Mouse (Mus musculus): ENCODE data around the gene Nxt1.

Nxt1 gene

DNA sequence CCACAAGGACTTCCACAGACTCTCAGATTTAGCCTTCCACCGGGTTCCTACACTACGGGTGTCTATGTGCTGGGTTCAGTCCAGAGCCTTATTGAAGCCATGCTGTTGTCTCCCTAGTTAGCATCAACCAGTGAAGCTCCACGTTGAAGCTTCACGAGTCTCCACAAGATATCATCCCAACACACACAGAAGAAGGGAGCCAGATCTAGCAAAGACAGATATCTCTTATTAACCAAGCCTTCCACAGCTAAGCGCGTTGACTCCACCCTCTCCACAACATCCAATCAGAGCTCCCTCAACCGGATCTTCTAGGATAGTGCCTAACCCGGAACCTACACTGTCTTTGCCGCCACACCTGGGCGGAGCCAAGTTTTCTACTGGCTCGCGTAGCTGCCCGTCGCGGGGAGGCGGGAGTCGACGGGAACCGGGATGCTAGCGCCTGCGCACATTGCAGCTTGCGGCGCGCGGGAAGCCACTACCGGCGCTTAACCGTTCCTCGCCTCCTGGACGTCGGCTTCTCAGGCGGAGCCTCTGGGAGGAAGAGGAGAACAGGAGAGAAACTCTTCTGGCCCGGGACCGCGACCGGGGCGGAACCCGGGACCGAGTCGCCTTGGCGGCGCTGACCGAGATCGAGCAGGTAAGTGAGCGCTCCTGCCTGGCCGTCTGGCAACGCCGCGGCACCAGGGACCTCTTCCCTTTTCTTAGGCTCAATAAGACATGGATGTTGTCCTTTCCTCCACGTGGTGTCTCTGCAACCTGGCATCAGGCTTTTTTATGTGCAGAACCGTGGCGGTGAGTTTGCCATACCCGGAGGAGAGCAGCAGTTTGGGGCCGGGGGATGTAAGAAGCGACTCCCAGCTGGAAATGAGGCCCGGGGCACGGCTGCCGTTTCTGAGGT, at the start of gene Nxt1:
Gene Nxt1 (plus strand): TSS at position 403 of the 898 bp plus-strand sequence.
- DNase-seq: peak; percentile 98 to 99

DNA sequence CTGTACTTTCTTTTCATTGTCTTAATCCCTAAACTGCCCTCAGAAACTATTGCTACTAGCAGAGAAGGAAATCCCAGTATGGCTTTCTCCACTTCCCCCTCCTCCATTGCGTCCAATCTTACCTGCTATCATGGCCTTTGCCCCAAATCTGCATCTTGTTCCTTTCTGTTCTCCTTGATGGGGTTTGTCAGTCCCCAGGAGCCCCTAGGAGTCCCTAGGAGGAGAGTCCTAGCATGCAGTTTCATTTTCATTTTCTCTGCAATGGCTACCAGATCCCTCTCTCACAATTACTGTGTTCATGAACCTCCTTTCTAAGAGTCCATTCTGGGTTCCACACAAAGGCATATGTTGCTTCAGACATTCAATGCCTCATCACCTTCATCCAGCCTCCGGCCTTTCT, 49.3 kb upstream of the Nxt1 start:
- DNase-seq: no peak

DNA sequence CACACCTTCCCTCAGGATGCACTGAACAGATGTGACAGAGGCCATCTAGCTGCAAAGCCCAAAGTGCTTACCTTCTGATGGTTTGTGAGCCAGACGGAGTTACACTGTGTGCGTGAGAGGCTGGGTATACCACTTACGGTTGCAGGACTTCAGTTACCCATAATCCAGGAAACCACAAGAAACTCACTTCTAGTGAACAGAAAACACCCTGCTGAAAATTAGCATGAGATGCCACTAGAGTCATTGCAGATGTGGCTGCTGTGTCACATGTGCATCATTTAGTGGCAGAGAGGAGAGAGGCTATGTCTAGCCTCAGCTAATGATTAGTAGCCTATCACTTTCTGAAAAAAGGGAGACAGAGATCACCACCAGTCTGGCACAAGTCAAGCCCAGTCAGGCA, 47.9 kb upstream of the Nxt1 start:
- DNase-seq: no peak

DNA sequence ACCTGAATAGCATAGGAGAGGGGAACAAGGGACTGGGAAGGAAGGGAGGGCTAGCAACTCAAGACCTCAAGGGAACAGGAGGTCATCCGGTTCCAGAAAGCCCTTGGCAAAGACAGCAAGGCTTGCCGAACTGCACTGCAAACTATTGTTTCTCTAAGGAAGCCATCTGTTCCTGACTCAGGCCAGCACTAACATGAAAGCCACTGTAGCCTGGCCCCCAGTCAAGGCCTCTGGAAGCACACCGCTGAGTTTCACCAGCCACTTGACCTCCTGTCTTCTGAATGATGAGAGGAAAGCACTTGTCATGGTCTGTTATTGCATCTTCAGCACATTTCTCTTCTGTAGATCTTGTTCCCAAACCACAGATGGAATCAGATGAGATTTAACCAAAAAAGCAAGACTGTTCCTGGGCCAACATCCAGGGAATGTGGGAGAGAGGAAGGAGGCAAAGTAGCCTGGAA, 45.4 kb upstream of the Nxt1 start:
- DNase-seq: peak in 1 of 2 experiments; percentile 10

DNA sequence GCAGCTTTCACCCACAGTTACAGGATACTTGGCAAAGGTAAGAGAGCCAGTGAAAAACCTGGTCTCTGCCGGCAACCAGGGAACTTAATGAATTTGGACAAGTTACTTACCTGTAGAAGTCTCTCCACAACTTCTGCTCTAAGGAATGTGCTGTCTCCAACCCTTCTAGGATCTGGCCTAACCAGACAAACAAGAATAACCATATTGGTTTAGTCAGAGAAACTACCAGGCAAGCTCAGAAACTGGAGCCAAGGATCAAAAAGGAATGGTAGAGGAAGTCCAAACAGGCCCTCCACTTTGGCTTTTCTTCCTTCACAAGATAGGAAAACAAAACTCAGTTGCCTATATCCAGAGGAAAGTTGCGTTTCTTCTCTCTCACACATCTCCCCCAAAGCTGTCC, 41.4 kb upstream of the Nxt1 start:
- no peak for DNase-seq

DNA sequence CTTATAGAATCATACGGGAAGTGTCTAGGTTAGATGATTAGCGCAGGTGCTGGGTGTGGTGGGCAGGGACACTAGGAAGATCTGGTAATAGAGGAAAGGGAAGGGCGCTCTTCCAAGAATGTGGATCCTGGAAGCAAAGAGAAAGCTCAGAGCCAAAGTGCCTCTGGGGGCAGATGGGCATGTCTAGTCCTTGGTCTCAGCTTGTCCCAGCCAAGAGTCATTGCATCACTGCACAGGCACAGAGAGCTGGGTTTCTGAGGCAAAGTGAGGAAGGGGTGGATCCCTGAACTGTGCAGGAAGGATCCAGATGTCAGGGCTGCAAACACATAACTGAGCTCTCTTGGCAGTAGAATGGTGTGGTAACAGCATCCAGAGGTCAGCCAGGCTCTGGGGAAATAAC, 40.8 kb upstream of the Nxt1 start:
- DNase-seq: no peak

DNA sequence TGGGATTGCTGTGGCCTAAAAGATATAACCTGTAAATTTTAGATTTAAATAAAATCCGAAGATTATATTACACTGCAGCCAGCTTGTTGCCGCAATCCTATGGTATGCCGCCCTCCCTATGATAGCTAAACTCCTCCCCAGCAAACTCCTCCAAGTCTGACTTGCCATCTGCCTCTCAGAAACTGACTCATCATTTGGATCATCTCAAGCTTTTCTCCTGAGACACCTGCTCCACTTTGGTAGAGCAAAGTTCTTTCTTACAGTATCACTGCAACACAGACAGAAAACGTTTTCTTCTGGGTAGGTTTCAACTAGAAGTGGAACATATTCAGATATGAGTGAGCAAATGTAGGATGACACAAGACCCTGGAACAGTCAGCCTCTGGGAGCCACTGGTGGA, 37.9 kb upstream of the Nxt1 start:
- DNase-seq: no peak

DNA sequence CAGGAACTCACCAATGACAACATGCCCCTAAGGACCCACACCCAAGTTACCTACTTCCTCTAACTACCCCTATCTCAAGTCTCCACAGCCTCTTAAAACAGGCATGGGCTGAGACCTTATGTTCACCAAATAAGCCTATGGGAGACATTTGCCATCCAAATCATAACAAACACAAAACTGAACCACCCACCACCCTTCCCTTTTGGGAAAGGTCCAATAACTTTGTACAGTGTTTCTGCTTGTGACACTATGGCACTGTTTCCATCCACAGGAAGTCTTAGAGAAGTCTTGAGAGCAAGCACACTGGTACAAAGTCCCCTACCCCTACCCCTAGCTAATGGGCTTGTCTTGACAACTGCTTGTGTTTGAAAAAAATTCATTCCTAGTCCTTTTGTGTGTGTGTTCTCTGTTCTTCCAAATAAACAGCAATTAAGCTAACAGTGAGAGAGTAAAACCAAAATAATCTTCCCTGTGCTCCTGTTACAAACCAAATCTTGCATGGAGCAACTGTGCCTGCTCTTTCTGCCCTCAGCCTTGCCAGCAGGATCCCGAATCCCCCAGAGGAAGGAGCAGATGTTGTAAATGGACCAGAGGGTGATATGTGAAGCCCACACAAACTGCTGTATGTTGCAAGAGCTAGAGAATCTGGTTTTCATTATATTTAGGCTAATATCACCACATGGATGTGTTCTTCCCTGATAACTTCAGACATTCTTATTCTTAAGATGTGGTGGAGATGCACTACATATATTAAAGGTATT, 29.6 kb upstream of the Nxt1 start:
- no peak for DNase-seq

DNA sequence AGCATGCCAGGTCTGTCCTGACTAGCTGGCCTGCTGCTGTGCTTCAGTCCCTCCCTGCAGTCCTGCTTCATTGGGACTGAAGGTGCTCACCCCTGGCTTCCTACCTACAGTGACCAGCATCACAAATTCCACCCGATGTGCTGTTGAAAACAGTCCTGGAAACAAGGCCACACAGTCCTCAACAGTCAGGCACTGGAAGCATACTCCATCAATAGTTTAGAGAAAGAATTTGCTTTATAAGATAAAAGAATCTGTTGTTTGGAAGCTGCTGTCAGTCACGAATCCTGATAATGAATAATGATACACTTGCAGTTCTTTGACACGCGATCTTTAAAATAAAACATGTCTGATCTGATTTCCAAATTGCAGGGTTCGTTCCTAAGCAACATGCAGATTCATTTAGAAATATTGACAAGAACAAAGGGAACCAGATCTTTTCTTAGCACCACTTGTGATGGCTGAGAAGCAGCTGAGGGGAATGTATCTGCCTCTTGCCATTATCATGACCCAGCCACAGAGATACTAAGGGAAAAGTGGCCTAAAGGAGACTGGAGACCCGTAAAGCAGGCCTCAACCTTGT, 27.9 kb upstream of the Nxt1 start:
- no peak for DNase-seq

DNA sequence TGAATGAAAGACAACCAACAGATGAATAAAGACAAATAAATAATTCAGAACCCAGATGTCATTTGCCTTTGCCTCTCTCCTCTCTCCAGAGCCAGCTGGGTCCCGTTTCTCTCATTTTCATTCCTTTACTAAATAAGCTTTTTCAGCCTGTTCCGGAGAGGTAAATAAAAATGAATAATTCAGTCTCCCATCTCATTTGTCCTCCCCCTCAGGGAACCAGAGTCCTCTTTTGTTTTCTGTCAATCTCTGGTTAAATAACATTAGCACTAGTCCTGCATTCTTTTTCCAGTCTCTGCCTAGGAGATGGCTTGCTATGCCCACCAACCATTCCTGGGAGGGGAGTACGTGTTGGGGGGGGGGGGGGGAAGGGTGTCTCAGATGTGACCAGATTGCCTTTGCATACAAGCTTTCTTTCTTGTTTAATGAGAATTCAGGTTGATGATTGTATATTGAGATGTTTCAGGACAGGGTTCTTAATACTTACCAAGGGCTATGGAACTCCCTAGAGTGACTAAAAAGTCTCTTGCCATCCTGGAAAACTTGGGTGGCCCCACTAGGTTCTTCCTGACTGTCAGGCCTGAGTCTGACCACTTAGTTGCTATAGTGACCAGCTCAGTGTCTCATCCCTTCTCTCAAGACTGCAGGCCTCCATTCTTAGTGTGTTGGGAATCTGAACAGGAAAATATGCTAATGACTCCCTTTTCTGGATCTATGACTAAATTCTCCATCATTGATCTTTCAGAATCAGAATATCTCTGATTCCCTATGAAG, 21.6 kb upstream of the Nxt1 start:
- DNase-seq: no peak

DNA sequence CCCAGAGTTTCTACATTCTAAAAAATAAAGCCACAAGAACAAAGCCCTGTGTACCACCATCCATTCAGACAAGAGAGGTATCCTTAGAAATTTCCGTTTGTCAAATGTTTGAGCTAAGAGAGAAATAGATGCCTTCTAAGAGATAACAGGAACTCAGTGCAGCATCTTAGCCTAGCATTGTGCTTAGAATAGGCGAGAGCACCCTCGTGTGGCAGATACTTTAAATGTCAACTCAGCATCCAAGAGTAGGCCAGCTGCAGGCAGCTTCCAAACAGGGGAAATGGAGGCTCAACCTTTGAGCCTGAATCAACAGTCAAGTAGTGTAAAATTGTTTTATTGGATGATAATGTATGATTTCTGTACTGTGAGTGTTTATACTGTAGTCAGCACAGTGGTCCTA, 17.4 kb upstream of the Nxt1 start:
- peak; percentile 18 to 60 for DNase-seq

DNA sequence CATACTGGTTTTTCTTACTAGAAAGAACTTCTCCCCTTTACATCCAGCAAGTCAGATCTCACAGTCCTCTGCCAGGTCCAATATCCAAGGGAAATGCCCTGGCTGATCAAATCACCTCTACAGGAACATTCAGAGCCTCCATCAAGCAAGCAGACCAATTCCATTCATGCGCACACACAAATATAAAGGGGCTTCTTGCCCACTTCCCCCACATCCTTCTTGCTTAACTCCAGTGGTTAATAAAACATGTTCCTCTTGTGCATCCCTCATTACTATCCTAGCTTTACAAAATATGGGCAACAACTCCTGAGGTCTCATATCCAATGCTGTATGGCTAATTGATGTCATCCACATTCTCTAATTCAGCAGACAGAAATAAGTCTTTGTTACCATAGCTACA, 8.9 kb upstream of the Nxt1 start:
- DNase-seq: no peak

DNA sequence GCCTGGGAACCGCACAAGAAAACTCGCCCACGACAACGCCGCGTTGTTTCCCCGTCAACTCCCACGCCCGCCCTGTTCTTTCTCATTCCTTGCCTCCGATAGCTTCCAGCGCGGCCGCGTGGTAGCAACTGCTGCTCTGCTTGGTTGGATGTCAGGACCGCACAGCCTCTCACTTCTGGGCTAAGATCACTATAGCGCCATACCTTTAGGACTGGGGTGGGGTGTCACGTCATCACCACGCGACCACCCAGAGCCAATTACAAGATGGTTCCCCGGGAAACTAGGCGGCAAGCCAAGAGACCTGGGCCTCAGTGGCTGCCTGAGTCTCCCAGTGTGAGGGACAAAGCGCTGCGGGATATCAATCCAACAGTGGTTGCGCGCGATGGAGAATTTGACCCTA, 5.4 kb downstream of the Nxt1 start:
- no peak for DNase-seq

DNA sequence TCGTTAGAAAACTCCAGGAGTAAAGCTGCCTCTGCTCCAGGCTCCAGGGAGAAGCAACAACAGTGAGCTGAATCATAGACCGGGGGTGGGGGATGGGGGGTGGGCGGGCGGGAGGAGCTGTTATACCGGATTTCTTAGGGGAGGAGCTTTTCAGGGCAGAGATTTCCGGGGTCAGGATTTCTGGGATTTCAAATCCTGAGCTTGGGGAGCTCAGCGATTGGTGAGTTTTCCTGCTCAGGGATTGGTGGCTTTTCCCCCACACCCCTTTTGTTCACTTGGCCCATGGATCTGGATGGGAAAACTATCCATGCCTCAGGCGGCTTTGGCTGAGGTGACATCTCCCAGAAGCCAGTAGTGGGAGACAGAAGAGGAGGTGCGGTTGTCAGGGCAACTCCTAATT, 6.9 kb downstream of the Nxt1 start:
- no peak for DNase-seq

DNA sequence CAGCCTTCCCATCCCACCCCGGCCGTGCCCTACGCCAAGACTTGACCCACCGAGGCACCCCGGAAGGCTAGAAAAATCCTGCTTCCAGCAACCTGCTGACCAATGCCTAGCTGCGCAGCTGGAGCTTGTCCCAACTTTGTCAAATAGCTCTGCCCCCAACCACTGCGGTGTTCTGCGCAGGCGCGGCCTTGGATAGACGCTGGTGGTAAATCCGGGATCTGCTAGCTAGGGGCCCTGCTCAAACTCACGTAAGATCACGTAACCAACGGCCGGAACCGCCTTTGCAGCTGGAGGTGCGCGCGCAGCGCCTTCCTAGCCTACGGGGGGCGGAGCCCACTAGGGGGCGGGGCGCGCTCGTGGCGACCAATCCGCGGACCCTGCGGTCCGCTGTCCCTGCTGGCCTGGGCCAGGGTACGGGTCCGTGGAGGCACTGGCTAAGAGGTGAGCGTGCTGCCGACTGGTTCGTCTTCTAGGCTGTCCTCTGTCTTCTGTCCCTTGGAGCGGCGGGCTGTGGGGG, 8.4 kb downstream of the Nxt1 start, which contains the start of gene Gzf1:
Gene Gzf1 (plus strand): TSS at position 249 of the 517 bp plus-strand sequence.
- DNase-seq: peak; percentile 97 to 99

DNA sequence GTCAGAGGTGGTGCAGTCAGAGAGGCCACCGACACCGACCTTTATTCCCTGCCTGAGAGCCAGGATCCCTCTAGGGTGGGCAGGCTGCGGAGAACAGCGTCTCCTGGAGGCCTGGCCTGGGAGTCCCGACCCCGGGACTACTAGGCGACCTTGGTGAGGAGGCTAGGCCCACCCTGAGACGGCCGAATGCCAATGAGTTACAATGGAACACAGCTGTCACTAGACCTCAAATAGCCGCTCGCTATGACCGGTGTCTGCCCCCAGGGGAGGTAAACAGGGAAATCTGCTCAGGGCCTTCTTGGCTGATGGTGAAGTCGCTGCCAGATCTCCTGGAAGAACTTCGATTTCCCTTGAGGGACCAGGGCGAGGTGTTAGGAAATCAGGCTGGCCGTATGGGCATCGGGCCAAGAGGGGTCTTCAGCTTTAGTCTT, 9.1 kb downstream of the Nxt1 start:
- DNase-seq: peak in 1 of 2 experiments; percentile 37

DNA sequence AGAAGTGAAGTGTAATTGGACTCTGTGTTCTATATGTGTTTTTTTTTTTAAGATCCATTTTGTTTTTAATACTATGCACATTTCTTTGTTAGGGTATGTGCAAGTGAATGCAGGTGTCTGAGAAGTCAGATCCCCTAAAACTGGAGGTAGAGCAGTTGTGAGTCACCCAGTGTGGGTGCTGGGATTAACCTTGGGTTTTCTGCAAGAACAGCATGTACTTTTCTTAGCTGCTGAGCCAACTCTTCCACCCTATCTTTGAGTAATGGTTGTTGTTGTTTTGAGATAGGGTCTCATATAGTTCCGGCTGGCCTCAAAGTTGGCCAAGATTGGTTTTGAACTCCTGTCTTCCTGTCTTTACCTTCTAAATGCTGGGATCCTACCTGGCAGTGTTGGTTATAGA, 10.6 kb downstream of the Nxt1 start:
- DNase-seq: no peak

DNA sequence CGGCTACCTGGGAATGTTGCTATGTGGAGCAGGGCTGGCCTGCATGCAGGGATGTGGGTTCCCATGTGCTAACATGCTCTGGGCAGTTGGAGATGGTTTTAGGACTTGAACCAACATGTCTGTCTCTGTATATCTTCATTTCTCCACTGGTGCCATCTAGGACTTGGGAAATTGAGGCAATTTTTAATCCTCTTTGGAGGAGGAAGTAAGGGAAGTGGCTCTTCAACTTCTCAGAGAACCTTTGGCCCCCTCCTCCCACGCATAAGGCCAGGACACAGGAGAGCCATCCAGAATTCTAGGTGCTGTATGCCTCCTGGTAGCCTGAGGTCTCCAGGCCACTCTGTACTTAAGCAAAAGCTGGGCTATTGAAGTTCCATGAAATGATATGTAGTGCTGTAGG, 12.6 kb downstream of the Nxt1 start:
- DNase-seq: no peak

DNA sequence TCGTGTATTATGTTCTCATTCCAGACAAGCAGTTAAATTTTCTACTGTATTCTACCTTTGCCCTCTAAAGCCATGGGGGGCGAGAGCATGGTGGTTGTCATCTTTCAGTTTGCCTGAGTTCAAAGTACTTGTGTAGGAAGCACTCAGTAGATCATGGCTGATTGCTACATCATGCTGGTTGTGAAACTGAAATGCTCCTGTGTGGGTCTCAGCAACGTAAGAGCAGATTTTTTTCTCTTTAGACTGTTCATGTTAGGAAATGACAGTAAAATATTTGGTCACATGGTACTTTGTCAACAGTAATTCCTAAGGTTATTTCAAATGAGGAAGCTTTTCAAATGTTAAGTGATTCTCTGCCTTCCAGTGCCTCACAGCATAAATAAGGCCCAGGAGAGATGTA, 13.3 kb downstream of the Nxt1 start:
- no peak for DNase-seq

DNA sequence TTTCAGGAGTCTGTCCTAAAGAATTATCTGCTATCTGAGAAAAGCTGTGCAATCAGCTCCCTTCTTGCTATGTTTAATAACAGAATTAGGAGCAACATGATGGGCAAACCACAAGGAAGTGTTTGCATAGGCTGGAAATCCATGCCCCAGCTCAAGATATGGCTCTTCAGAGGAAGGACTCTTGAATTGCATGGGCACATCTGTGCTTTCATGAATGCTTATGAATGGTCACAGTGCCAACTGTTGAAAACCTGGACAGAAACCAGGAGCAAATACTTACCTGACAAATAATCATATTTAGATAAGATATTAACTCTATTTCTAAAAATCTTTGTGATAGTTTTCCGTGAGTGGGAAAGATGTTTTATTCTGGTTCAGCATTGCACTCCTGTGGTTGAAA, 14.5 kb downstream of the Nxt1 start:
- no peak for DNase-seq

DNA sequence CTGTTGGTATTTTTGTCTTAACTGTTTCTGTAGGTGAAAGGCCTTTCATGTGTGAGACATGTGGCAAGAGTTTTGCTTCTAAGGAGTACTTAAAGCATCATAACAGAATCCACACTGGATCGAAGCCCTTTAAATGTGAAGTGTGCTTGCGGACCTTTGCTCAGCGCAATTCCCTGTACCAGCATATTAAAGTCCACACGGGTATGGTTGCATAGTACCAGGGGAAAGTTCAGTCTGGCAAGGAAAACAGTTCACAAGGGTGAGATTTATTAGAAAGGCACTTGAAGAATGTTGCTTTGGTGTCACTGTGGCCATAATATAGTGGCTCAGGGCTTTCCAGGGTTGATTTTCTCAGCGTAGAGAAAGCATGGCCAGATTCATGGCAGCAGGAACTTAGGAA, 15.6 kb downstream of the Nxt1 start:
- no peak for DNase-seq

DNA sequence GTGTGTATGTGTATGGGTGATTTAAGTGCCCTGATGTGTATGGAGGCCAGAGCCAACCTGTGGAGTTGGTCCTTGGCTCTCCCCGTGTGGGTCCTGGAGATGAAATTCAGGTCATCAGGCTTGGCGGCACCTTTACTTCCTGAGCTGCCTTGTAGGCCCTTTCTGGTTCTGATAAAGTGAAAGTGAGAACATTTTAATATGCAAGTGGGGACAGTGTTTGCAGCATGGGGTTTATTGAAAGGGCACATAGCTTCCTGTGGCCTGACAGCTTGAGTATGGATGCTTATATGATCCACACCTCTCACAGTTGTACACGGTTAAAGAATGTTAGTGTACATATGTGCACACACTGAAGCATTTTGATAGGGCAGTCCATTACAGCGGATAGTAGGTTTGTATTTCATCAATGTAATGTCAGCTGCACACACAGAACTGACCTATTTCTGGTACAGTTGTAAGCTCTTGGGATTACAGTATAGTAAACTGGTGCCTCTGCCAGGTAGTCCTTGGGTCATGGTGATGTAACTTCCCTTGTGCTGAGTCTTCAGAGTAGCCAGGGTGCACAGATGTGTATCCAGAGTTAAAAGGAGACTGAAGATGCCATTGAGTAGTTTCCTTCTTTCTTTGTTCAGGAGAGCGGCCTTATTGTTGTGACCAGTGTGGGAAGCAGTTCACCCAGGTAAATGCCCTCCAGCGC, 17.2 kb downstream of the Nxt1 start:
- no peak for DNase-seq
